Mouse (Mus musculus): ENCODE data around the gene Pigq.

Pigq gene

DNA sequence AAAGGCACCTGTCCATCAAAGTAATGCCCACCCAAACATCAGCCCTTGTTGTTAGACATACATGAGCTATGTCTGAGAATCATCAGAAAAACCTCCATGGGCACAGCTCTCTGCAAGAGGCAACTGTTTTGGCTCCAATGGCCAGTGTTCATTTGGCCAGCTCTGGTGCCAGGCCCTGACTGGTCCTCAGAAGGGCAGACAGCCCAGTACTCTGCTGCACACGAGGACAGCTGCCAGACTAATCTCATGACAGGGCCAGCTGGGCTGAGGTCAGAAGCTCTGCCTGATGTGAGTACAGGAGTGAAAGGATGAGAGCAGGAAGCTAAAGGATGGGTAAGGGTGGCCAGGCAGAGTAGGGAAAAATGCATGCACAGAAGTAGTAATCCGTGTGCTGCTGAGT, 19.4 kb downstream of the Pigq start:
- DNase-seq (ENCODE audit: low spot score): no peak

DNA sequence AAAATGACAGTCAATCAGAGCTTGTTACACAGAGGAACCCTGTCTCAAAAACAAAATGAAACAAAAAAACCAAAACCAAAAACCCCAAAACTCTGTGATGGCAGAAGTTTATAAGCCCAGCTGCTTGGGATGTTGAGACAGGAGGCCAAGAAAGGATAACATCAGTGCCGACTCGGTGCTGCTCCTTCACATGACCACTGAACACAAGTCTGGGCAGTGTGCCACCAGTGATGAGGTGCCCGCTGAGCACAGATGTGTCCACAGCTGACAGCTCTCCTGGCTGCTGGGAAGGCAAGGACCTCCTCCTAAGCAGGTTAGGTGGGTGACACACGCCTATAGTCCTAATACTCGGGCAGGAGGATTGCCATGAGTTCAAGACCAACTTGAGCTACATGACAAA, 22.6 kb downstream of the Pigq start:
- DNase-seq (ENCODE audit: low spot score): peak; percentile 59

DNA sequence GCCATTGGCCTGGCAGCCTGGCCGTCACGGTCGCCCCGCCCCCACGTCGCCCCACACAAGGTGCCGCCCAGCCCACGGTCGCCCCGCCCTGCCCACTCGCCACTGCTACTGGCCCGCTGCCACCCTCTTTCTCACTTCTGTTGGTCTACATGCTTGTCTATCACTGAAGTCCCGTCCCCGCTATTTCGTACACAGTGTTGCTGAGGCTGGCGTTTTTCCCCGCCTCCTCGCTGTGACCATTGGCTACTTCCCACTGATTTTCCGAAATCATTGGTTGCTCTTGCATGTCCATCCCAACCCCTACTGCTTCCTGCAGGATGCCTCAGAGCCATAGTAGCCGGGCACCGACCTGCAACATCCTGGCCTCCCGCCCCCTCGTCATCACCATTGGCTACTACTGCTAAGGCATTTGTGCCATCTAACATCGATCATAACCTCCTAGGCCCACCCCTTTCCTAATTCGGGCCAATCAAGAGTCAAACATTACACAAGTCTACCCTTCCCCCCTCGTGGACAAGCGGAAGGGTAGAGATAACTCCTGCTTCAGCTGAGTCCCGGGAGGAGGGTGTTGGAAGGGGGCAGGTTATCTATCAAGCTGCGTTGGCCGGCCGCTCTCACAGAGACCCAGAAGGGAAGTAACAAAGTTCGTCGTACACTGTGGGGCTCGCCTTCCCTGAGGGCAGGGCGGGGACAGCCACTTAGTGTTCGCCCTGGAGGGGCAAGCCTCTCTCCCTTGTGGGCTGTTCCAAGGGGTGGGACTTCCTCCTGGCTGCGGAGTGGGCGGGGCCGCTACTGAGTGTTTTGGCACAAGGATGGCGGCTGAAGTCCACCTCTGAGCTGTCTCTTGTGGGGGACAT, 24.7 kb downstream of the Pigq start:
- peak; percentile 100 for DNase-seq (ENCODE audit: low spot score)

DNA sequence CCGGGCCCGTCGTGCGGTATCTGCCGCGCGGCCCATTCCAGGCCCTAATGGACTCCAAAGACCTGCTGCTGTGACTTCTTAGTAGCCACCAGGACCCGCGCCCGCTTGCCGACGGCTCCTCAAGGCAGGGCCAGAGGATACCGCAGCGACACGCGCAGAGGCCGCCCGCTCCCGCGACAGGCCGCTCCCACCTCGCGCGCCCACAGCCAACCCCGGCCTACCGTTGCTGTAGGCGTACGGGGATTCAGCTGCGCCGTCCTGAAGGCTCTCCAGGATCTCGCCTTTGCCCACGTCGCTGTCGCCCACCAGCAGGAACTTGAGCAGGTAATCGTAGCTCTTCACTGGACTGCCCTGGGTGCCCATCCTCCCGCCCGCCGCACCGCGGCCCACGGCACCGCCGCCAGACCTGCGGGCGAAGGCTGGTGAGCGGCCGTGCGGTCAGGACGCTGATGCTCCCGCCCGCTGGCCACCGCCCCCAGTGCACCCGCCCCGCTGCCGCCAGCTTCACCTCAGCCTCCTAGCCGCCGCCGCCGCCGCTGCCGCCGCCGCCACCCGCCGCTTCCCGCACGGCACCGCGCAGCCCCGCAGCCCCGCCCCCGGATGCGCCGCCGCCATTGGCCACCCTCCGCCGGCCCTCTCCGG, 25.5 kb downstream of the Pigq start, which contains the start of gene Rab40c:
Rab40c (minus strand) TSS at position 584 of the 642 bp plus-strand sequence.
- peak; percentile 77 for DNase-seq (ENCODE audit: low spot score)

DNA sequence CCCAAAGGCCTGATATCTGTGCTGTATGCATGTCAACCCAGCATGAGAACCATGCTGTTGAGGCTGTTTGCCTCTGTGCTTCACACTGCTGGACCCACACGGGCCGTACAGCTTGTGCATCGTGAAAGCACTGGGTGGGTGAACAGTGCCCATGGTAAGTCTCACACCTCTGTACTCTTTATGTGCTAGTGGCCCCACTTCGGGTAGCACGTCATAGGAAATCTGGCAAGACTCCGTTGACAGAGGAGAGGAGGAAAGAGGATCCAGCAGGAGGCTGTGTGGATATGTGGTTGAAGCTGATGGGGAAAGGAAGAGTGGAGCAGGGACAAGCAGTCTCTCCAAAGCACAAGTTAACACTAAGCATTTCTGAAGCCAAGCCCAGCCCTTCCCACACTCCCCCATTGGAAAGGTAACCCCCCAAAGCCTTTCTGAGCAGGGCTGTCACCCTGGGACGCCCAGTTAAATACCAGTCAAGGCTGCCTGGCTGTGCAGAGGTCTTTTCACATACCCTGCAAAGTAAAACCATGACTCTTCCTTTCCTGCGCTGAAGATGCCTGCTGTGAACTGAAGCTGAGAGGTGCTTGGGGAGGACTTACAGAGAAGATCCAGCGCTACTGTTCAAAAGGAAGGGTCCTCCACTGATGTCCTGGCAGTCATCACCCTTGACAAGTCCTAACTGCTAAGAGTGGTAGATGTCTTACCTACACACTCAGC, 26.5 kb downstream of the Pigq start:
- no peak for DNase-seq (ENCODE audit: low spot score)

DNA sequence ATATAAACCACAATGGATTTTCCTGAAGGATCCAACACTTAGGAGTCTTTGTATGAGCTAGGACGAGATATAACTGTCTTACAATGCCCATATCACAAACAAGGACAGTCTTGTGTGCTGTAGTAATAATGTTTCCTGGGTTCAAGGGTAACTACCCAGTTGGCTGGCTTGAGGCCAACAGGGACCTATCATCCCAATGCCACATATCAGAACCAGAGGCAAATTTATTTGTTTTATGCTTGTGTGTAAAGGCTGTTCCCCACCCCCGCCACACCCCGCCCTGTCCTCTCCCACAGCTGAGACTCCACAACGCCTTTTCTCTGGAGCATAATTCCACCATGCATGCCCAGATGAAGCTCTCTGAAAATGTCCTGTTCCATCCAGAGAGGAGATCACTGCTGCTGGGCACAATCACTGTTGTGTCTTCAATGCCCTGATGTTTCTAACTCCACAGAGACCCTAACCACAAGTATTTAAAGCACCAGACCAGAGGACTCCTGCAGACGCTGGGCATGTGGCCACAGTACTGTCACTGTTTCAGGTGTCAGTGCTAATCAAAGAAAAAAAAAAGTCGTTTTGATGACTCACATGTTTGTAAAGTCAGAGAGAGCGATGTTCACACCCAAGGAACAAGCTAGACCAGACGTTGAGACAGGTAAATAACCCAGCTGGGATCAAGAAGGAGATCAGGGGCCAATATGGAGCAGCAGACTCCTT, 27.6 kb downstream of the Pigq start:
- DNase-seq (ENCODE audit: low spot score): peak; percentile 72

DNA sequence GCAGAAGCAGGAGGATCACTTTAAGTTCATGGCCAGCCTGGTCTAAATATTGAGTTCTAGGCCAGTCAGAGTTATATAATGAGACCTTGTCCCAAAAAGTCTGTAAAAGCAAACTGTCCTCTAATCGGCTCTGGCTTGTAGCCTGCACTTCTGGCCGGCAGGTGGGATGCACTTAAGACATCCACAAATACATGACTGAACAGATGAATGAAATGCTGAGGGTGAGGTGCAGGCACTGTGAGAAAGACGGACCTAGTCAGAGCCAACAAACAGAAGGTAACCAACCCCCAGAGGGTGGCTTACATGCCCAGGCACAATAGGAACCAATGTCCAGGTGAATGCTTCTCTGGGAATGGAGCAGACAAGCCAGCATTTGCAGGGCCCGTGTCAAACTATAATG, 30.4 kb downstream of the Pigq start:
- no peak for DNase-seq (ENCODE audit: low spot score)

DNA sequence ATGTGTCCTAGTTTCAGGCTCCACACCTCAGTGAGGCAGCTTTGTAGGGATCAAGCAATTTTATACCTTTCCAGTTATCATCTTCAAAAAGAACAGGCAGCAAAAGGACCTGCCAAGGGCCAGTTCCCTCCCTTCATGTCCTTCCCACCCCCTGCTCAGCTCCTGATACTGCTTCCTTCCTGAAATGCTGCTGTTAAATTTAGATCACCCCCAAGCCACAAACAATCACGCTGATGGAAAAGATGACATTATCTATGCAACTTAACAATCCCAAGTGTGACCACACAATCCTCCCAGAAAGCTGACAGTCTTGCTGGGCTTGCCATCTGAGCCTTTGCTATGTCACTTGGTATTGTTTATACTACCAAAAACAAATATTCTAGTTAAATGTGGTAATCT, 30.9 kb downstream of the Pigq start:
- no peak for DNase-seq (ENCODE audit: low spot score)

DNA sequence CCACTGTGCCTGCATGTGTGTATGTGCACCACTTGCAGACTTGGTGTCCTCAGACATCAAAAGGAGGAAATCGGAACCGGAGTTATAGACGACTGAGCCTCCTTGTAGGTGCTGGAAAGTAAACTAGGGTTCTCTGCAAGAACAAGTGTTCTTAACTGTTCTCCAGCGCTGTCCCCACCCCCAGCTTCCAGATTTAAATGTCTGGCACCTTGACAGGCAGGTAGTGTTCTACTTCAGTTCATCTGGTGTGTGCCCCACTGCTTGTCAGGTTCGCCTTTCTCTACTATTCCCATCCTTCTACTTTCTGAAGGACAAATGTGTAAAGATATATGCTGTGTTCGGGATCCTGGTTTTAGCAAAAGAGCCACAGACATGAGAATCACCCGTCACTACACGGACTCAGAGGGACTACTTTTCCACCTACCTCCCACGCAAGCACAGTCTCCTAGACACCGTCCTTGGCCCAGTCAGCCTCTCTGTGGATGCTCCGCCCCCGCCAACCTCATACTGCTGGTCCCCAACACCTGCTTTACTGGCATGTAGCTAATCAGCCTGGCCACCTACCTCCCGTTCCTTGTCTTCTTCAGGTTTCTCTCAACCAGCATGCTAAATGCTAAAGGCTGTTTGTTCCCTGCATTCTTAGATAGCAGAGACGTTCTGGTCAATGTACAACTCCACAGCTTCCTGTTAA, 31.4 kb downstream of the Pigq start:
- DNase-seq (ENCODE audit: low spot score): peak; percentile 56

DNA sequence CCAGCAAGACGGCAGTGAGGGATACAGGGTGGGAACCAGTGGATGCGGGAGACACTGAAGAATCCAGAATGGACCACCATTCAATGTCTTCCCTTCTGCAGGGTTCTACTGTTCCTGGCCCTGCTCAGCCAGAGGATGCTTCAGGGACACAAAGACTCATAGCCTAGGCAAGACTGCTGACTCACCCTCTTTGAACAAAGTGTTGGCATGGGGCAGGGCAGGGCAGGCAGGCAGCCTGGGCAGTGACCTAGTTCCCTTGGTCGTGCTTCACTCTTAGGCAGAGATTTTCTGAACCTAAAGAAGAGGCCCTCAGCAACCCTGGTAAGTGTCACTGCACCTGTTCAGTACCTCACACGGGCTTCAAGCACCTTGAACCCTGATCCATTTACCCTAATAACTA, 32.9 kb downstream of the Pigq start:
- DNase-seq (ENCODE audit: low spot score): no peak

DNA sequence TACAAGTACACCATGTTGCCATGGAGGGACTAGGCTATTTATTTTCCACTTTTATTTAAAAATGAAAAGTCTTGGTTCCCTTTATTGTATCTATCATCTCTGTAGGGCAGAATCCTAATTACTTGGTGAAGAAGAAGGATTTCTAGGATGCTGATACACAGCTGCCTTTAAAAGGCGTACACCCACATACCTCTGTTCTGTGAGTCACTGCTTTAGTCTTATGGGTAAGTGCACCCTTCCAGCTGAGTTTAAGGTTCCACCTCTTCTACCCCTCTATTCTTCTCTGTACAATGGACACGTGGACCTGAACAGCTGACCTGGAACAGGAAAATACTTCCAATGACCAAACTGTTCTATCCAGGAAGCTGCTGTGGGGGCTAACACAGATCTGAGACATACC, 37.1 kb downstream of the Pigq start:
- no peak for DNase-seq (ENCODE audit: low spot score)

DNA sequence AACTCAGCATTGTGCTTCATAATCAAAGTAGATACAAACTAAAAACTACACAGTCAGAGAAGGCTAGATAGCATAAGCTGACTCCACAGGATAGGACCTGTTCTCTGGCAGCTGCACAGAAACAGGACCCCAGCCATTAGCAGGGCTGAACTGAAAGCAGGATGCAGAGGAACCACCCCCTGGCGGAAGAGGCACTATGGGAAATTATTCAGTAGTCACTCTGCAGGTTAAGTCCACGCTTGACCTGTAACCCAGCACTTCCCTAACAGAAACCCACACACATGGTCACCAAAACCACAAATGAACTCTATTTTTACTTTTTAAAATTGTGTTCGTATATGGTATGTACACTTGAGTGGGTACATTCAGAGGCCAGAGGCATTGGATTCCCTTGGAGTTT, 41.7 kb downstream of the Pigq start:
- DNase-seq (ENCODE audit: low spot score): no peak

DNA sequence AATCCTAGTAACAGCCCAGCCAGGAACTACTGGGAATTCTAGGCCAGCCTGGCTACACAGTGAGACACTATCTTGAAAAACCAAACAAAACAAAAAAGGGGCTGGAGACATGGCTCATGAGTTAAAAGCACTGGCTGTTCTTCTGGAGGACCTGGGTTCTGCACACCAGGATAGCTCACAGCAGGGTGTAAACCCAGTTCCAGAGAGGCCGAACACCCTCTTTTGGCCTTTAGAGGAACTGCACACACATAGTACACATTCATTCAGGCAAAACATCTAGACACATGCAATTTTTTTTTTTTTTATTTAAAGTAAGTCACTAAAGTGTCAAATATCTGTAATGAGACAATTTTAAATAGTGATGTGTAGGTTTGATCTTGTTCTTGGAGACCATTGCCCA, 44.5 kb downstream of the Pigq start:
- no peak for DNase-seq (ENCODE audit: low spot score)

DNA sequence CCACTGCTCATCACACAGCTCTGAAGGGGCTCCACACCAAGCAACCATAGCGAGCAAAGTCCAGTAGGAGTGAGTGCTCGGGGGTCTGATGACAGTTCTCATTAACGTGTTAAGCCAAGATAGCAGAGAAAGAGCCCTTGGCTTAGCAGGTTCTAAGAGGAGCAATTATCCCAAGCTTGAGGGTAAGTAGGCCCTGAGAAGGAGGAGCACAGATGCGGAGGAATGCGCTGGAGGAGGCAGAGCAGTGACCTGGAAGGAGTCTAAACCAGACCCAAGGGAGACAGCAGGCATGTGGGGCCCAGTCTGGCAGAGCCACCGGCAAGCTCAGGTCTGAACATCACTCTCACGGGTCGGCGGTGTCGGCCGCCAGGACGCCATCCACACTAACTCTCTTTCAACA, 48.8 kb downstream of the Pigq start:
- DNase-seq (ENCODE audit: low spot score): no peak

DNA sequence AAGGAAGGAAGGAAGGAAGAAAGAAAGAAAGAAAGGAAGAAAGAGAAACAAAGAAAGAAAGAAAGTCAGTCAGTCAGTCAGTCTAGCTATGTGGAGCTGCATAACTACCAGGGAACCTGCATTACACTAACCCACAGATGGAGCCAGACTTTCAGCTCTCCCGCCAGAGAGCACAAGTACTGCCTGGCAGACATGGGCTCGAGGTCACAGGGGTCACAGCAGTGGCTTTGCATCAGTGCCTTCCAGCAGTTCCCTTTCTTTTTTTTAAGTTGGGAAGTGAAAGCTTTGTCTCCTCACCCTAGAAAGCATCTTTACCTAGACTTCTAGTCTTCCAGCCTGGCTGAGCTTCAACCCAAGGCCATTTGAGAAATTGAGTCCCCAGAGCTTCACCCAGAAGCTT, 49.3 kb downstream of the Pigq start:
- DNase-seq (ENCODE audit: low spot score): no peak

DNA sequence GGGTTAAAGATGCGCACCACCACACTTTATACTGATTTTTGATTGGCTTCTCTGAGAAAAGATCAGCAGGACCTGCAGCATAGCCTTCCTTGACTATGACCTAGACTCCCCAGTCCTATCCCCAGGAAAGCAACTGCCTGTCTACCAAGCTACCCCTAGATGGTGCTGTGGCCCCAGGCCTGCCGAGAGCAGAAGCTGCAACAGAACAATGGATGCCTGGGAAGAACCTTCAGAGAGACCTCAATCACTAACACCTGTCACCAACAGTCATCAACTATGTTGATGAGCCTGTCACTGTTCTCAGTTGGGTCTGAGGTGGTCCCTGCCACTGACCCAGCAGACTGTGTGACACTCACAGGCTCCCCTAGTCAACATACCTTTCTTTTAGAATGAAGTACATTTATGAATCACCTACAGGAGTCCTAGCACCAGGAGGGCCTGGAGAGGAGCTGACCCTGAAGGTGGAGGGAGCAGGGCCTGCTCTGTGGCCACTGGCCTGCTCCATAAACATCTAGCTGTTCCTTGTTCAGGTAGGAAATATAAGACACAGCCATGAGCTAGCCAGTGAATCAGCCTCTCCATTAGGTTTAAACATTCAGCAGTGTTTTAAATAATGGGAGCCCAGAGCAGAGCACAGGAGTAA, 50.6 kb downstream of the Pigq start:
- DNase-seq (ENCODE audit: low spot score): peak; percentile 76

DNA sequence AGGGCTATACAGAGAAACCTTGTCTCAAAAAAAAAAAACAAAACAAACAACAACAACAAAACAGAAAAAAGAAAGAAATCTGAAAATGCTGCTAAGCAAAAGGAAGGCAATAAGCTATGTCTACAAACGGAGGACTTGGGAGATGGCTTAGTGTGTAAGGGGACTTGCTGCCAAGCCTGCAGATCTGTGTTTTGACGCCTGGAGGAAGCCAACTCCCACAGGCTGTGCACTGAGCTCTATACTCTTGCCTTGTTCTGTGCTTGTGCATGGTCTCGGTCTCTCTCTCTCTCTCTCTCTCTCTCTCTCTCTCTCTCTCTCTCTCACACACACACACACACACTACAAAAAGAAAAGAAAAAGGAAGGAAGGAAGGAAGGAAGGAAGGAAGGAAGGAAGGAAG, 55.9 kb downstream of the Pigq start:
- no peak for DNase-seq (ENCODE audit: low spot score)

DNA sequence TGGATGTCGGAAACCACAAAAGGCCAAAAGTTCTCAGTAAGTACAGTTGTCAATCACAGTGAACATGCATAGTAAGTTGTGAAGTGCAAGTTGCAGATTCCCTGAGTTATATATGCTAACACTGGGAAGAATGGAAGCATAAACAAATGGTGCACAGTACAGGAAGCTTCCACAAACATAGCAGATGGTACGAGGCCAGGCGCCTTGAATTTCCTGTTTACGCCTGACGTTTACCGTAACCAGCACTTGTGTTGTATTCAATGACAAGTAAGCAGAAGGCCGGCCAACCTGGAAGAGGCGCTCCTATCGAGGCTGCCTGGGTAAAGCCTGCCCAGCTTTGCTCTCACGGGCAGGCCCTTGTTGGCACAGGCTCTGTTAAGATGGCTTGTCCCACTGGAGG, 57.3 kb downstream of the Pigq start:
- no peak for DNase-seq (ENCODE audit: low spot score)

DNA sequence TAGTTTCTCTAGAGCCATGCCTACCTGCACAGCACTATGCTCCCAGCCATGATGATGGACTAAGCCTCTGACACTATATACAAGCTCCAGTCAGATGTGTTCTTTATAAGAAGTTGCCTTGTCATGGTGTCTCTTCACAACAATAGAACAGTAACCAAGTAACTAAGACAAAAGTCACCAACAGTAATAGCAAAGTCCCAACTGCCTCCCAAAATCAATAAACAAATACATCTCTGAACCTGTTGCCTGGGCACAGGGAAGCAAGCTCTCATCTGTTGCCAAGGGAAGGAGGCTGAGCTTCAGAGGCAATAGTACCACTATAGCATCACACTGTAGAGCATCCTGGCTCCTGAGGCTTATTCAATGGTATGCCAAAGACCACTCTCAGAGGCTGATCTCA, 57.9 kb downstream of the Pigq start:
- no peak for DNase-seq (ENCODE audit: low spot score)

DNA sequence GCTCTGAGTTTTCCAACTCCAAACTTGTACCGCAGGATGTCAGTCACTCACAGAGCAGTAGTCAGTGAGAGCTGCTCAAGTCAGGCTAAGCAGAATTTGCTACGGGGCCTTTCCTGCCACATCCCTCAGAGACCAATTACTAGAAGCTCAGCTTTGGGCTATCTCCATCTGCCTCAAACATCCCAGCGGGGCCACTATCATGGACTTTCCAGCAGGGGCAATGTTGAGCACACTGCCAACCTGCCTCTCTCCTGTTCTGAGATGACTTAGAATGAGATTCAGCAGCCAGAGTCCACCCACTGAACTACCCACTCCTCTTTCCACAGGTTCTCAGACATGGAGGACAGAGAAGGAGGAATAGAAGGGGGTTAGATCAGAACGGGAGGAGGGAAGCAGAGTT, 59.1 kb downstream of the Pigq start:
- no peak for DNase-seq (ENCODE audit: low spot score)

DNA sequence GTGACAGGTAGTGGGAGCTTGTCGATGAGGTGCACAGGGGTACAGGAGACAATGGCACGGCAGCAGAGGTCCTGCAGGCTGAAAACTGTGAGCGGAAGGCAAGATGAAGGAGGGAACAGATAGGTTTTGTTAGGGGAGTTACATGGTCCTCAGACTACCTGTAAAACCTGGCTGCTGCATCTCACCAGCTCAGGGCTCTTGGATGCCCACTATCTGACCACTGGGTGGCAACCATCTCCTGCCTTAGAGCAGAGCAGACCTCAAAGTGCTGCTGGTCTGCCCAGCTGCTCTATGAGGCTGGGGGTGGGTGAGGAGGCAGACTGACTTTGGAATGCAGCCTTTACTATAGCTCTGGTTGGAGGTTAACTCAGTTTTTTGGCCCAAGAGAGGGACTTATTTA, 60.9 kb downstream of the Pigq start:
- DNase-seq (ENCODE audit: low spot score): no peak
